Mouse (Mus musculus) thymus, postnatal 0 days (tissue): ENCODE data around the gene Snx20. TPM values are rescaled to one million over a fixed set of nuclear protein-coding genes. Genes with fewer than 3 reads are reported as not detected.

ENCODE experiments used
- DNase-seq: peaks from one replicate; pipeline ENCODE4 v3.0.0-alpha.2; 2015; ENCODE audit warnings: low spot score
- polyA plus RNA-seq: library from polyadenylated mRNA; unstranded; fragments of >200 nt; fragmentation: Nextera tagmentation; extraction: Ambion mirVana; gene quantifications from 2 replicates; pipeline ENCODE4 v1.2.1, GENCODE M21; 2015

The Snx20 gene
- polyA plus RNA-seq, 1 experiment from 2014 or later, result 14.2 TPM

DNA sequence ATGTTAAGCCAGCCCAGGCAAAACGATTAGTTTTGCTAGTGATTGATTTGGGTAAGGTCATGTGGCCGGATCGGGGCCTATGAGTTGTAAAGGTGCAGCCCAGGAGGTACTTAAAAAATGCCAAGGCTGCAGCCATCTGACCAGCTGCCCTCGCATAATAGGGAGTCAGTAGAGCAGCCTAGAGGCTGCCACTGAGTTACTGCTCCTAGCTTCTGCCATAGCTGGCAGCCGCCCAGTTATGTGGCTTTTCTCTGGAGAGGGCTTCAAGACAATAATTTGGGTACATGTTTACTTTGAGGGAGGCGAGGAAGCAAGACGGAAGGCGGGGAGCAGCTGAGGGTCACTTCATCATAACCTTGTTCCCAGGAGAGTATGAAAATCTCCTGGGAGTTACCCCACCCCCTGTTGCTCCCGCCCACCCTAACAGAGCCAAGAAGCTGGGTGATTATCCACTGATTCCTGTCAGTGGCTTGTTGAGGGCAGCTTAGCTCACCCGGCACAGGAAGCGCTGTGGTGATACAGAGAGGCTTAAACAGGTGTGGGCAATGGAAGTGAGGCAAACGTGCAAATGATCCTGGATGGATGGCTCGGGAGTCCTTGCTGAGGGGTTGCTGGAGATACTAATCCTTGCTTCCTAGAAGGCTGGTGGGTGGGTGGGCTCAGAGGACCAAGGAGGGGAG is 30.4 kb downstream of the Snx20 start:
- DNase-seq, result no peak

DNA sequence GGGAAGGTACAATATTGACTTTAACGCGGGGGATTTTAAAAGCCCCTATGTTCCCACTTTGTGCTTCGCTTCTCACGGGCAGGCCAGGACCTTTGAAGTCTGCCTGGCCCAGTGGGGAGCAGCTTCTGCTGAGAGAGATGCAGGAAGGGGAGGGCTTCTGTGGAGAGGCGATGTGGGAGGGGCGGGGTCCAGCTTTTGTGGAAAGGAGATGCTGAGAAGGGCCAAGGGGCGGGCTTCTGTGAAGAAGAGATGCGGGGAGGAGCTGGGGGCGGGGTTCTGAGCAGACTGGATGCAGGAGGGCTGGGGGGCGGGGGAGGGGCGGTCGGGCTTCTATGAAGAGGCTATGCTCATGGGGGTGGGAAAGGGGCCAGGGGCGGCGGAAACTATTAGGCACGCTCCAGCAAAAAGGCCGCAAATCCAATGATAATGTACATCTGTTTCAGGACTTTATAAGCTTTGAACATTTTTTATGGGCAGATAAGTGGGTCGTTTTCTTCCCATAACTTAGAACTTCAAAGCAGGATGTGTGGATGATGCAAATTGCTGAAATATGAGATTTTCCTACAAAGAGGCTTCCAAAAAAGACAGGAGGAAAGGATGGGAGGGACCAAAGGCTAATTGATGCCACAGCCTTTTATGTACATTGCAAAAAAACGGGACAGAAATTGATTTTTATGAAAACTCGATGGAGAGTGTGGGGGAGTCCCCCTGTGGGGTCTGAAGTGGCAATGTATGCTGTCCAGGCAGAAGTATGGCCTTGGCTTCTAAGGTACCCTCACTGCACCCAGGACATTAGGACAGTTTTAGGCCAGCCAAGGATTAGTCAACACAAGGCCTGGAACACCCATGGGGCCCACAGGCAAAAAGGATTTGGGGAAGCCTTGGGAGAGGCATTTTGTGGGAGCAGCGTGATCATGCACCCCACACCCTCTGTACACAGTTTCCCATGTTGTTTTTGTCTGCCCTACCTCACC is 31.6 kb downstream of the Snx20 start:
- peak; percentile 80 for DNase-seq

DNA sequence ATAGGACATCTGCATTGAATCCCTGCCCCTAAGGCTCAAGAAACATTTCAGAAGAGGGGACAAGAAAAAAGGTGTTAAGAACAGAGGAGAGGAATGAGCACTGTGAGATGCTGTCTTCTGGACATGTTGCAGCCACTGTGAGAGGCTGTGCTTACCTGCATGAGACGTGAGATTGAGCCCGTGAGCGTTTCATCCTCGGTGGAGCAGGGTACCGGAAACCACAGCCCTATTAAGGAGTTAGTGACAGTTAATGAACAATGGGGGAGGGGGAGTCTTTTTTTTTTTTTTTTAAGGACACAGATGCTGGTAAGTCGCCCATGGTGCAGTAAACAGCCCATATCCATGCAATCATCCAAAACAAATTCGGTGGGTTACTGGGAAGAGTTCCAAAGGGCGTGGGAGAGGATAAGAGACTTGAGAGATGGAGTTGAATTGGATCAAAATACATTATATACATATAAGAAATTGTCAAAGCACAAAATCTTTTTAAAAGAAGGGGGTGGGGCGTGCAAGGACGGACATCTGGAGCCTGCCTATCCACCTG is 32.4 kb downstream of the Snx20 start:
- DNase-seq, result no peak

DNA sequence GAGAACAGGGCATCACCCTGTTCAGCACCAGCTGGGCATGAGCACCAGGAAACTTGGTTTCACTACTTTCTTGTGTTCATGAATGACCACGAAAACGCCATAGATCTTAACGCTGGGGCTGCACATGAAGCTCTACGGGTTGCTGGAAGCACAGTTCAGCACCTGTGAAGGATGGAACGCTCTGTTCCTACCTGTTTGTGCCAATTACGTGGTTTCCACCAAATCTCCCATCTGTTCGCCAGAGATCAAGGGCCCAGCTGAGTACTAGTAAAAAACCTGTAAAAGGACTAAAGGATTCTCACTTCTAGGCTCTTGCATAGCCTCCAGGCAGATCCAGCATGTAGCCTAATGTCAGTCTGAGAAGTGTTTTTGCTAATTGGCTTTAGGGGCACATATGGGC is 36.4 kb downstream of the Snx20 start:
- DNase-seq, result no peak

DNA sequence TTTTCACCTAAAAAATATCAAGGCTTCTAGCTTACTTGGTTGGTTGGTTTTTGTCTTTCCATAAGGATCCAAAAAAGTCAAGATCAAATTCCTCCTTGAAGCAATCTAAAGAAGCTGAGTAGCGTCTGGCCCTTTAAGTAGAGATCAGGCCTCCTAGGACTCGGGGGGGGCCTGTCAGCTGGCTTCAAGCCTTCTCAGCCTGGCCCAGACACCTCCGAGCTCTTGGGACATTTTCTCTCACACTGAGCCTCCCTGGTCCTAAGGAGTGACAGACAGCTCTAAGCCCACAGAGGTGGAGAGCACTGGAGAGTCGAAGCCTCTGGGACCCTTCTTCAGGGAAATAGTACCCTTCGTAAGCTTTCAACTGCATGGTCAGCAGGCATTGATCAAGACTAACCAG is 37.4 kb downstream of the Snx20 start:
- DNase-seq, result no peak

DNA sequence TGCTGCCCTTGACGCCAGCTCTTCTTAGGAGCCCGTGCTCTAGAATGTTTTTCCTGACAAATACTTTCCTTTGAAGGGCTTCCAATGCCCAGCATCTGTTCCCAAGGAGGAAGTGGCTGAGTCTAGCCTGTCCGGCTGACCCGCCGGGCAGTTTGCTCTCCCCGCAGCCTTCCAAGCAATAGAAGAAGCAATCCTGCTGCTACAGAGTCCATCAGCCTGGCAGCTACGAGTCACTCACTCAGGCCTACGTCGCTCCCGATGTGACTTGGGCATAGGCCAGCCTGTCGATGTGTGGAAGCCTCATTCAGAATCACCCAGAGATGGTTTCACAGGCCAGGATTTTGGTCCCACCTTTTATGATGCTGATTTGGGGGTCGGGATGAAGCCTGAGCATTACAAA is 39.9 kb downstream of the Snx20 start:
- no peak for DNase-seq

DNA sequence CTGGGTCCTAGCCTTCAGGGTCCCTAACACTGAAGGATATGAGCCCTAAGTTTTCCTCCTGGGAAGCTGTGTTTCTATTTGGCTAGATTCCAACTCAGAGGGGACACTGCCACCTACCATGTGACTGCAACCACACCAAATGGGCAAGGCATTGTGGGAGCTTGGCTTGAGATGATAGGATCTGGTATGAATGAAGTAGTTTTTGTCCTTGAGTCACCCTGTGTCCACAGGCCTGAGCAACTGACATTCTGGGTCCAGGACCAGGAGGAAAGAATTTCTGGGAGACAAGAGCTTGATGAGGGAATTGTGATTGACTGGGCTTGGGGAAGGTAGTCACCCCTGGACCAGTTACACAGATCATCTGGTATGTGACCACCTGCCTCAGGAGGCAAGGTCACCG is 42.0 kb downstream of the Snx20 start:
- no peak for DNase-seq

DNA sequence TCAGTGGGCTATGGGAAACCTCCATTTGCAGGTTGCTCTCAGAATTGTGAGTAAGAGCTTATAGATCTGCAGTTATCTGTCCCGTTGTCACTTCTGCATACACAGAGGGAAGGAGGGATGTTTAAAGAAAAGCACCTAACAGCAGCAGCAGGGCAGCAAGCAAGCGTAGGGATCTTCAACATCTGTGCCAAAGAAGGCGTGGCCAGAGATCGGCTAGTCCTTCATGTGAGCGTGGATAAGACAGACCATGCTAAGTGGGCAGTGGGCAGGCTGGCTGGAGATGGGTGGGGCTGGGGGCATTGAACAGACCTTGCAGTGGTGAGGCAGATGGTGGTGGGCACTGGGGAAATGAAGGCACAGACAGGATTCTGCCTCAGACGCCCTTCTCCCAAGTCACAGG is 45.7 kb downstream of the Snx20 start:
- DNase-seq, result no peak

DNA sequence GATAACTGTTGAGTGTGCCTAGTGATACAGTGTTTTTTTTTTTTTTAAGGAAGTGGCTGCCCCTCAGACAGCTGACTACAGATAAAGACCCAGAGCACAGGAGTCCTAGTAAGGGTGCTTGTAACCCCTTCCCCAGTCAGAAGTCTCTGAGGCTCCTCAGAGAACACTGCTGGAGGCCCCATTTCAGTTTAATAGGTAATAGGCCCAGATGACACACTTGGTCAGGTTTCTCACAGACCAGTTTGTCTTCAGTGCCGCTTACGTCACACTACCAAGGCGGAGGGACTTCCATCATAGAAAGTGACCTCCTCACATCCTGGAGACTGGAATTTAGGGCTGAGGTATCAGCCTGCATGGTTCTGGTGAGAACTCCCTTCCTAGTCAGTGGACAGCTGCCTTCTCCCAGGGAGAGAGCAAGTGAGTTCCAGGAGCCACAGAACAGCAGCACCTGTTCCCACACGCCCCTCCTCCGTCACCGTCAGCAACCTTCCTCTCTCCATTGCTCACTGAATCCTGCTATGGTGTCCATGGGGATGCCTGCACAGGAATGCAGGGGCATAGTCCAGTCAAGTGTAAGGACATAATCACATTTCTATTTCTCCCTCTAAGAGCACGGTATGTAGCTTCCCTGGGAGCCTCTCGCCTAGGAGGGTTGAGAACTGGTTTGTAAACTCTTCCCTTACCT is 47.6 kb downstream of the Snx20 start:
- no peak for DNase-seq

DNA sequence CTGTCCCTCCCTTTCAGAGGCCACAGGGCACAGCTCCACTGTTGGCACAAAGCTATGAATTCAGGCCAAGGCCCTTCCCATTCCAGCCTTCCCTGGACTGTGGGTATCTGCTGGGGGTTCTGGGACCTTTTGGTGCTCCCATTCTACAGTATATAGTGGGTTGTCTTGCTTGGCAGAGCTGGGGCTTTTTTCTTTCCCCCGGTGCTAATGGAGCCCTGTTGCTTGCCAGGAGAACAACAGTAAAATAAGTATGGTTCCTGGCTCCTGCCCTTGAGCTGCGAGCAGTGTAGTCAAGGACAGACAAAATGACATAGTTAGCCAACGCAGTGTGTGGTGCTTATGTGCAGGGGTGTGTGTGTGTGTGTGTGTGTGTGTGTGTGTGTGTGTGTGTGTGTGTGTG is 52.1 kb downstream of the Snx20 start:
- DNase-seq, result no peak

DNA sequence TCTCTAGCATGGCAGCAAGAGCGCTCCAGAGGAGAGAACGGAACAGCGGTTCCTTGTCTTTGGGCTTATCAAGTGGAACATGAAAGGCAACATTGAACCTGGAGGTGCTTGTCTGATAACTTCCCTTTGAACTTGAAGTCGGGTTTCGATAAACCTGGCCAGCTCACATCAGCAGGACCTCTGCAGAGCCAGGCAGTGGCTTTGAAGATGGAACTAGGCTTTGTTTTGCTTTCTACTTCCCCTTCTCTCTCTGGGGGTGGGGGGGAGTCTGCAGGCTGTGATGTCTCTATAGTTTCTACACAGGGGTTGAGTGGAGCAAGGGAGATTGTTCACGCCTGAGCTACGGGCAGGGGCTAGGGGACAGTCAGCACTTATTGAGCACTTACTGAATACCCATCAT is 55.1 kb downstream of the Snx20 start:
- DNase-seq, result no peak

DNA sequence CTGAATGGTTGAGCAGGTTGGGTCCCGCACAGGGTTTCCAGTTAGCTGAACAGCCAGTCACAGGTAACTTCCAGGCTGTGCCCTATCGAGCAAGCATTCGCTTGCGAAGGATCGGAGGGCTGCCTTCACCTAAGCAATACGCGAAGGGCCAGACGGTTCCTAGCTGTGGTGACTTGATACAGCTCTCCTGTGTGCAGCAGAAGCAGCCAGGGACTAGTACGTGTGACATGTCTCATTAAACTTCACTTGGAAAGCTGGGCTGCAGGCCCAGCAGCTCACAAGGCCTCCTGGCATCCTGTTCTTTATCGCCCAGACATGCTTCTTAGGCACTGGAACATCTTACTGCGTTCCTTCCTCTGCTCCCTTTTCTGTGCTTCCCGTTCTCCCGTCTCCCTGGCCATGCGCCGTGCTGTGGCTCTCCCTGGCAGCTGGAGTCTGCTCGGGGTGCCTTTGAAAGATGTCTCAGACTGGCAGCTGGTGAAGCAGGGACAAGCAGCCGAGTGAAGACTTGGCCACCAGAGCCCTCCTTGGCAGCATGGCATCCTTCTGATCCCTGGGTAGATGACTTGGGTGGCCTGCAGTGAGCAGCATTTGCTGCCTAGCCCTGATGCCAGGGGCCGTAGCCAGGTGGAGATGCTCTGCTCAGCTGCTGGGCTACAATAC is 56.1 kb downstream of the Snx20 start:
- no peak for DNase-seq

DNA sequence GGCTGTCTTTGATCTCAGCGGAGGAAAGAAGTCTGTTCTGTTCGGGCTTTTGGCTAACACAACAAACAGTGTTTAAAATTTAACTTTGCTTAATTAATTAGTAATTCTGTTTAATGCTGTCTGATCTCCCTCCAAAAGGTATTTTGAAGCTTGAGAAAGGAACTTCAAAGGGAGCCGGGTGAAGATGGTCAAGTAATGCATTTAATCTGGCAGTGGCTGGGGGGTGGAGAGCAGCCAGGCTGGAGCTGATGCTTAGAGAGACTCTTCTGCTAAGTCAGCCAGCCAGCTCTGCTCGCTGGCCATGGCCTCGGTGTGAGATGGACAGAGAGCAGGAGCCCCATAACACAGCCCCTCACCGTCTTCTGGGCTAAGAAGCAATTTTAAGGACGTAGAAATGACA is 56.7 kb downstream of the Snx20 start:
- DNase-seq, result no peak

DNA sequence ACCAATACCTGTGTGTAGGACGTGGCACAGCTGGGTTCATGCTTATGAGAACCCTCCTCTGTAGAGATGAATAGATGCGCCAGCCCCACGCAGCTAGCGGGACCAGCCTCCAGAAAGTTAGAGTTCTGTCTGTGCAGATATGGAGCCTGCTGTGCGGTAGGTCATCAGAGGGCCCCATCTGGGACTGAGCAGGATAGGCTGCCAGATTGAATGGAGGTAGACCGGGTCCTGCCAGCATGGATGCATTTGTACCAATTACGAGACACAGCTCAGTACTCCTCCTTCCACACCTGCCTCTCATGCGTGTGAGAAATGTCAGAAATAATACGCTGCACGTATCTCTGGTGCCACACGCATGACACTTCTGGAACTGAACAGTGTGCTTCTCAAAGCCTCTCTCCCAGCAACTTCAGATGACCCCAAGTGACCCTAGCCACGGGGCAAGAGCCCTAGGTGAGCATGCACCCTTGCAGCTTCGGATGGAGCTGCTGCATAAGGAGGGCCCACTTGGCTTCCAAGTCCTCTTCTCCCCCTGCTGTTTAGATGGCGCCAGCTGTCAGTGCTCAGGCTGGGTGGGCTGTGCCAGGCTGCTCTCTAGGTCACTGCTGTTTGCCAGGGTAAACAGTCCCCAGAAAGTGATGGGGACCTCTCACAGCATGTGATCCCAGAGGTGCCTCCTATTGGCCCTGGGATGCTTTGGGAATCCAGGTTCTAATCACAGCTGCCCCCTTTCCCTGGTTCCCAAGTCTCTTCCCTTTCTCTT is 57.3 kb downstream of the Snx20 start:
- no peak for DNase-seq

DNA sequence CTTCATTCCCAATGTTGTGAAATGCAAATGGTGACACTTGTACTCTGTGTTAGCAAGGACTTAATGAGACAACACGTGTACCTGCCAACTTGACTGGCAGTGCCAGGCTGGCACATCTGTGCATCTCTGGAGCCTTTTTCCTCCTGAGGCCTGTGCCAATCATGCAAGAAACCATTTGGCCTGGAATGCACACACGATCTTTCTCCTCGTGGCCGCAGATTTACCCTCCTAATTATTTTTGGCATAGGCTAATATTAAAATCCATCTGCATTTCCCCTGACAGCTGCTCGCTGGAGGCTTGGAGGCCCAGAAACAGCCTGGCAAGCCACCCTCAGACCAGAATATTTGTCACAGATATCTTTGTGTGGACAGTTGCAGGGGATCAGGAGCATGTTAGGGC is 58.3 kb downstream of the Snx20 start:
- DNase-seq, result no peak

Other genes with a start within 250 kb of the Snx20 start
- gene Nkd1, start 114.8 kb downstream of the Snx20 start, polyA plus RNA-seq, result 4.1 and 4.7 TPM in 2 replicates
- 0.21 and 0.22 TPM in 2 replicates for gene Nod2, start 11.2 kb upstream of the Snx20 start, polyA plus RNA-seq
- 24.8 and 28.0 TPM in 2 replicates for gene Cyld, start 60.9 kb upstream of the Snx20 start, polyA plus RNA-seq